Mouse (Mus musculus): ENCODE measurements around the gene Cmip.

DNA sequence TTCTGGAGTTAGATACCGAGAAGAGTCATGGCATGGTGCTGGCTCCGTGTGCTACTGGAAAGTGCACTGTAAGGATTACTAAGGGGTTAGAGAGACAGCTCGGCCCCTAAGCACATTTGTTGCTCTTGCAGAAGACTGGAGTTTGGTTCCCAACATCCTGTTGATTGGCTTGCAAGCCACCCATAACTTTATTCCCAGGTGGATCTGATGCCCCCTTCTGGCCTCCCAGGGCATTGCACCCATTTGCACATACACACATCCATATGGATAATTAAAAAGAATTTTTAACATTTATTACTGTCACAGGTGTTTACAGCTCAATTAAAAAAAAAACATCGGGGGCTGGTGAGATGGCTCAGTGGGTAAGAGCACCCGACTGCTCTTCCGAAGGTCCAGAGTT is 207.7 kb downstream of the Cmip start:
- TF ChIP-seq POLR2A (IDR thresholded peaks at IDR 0.05; ENCODE audit: borderline replicate concordance, insufficient read depth, low read length) (no peak), CTCF (IDR thresholded peaks at IDR 0.05; ENCODE audit: borderline replicate concordance, insufficient read depth, low read depth, low read length) (no peak)

Data from cerebellum, adult 2 months (tissue).